Mouse (Mus musculus): ENCODE measurements around the gene Dcp1a. TPM values are rescaled to one million over a fixed set of nuclear protein-coding genes. Genes with fewer than 3 reads are reported as not detected.

The Dcp1a gene
- total and polyA plus RNA-seq, 3 experiments: 18.3 to 26.9 (median 20.1) TPM

GRCm38 (mm10) chr14:30557730-30558129 is 78.4 kb downstream of the Dcp1a start:
- in situ Hi-C loops (cut with MboI; ENCODE audit: low pct_ligation_motif_present, low pct_unique_long_range_greater_than_20kb, low sequenced_read_pairs): no loop called here
- H3K79me2 ChIP-seq (replicated peaks; ENCODE audit: control insufficient read depth, extremely low read depth, insufficient read depth, poor library complexity, severe bottlenecking): peaks cover 51% of the 10 kb centered on the region
- H3K4me2 ChIP-seq (ENCODE audit: insufficient read depth, low read depth, poor library complexity, severe bottlenecking): no peak overlapping the region
- no peak overlapping the region for H3K27ac ChIP-seq (ENCODE audit: insufficient read depth, low read depth)
- no peak for DNase-seq (ENCODE audit: extremely low read depth)
- H3K9ac ChIP-seq (ENCODE audit: insufficient read depth, low read depth): no peak overlapping the region
- H3K4me3 ChIP-seq (replicated peaks in 1 of 3; ENCODE audit: low read depth in 2 of 3, low read length in 2 of 3, poor library complexity in 1 of 3): no peak overlapping the region
- no peak for TF ChIP-seq HCFC1 (IDR thresholded peaks at IDR 0.05; ENCODE audit: low read depth, low read length)
- no peak for TF ChIP-seq MEF2A (IDR thresholded peaks at IDR 0.05; ENCODE audit: borderline replicate concordance, low read depth, low read length)
- no peak for TF ChIP-seq MXI1 (IDR thresholded peaks at IDR 0.05; ENCODE audit: low read depth, low read length)
- no peak for TF ChIP-seq RCOR1 (conservative IDR thresholded peaks at IDR 0.05; ENCODE audit: low read depth, low read length)
- TF ChIP-seq UBTF (IDR thresholded peaks at IDR 0.05; ENCODE audit: low read depth, low read length): no peak
- H3K36me3 ChIP-seq (replicated peaks in 1 of 2; ENCODE audit: control insufficient read depth in 1 of 2, insufficient read depth in 1 of 2, low read length in 1 of 2): peaks cover 50 to 94% of the 10 kb centered on the region in 2 experiments
- dilution Hi-C loops (cut with MboI; ENCODE audit: extremely low pct_ligation_motif_present, extremely low pct_unique_long_range_greater_than_20kb, low sequenced_read_pairs): no loop called here
- H3K9me3 ChIP-seq (replicated peaks; ENCODE audit: low read length): no peaks in the 10 kb centered on the region
- H3K4me1 ChIP-seq (ENCODE audit: control insufficient read depth in 1 of 2, insufficient read depth in 2 of 2): peaks cover 4 to 48% of the 10 kb centered on the region in 2 experiments
- no peaks in the 10 kb centered on the region for H3K27me3 ChIP-seq (replicated peaks)

GRCm38 (mm10) chr14:30559321-30559850 is 80.1 kb downstream of the Dcp1a start:
- H3K79me2 ChIP-seq (replicated peaks; ENCODE audit: control insufficient read depth, extremely low read depth, insufficient read depth, poor library complexity, severe bottlenecking): peaks cover 35% of the 10 kb centered on the region
- no peak overlapping the region for H3K4me3 ChIP-seq (replicated peaks in 1 of 3; ENCODE audit: low read depth in 2 of 3, low read length in 2 of 3, poor library complexity in 1 of 3)
- H3K4me2 ChIP-seq (ENCODE audit: insufficient read depth, low read depth, poor library complexity, severe bottlenecking): no peak overlapping the region
- in situ Hi-C loops (cut with MboI; ENCODE audit: low pct_ligation_motif_present, low pct_unique_long_range_greater_than_20kb, low sequenced_read_pairs): no loop called here
- H3K27me3 ChIP-seq (replicated peaks): no peaks in the 10 kb centered on the region
- H3K9ac ChIP-seq (ENCODE audit: insufficient read depth, low read depth): no peak overlapping the region
- DNase-seq (ENCODE audit: extremely low read depth): no peak
- peaks cover 4 to 44% of the 10 kb centered on the region in 2 experiments for H3K4me1 ChIP-seq (ENCODE audit: control insufficient read depth in 1 of 2, insufficient read depth in 2 of 2)
- no peaks in the 10 kb centered on the region for H3K9me3 ChIP-seq (replicated peaks; ENCODE audit: low read length)
- dilution Hi-C loops (cut with MboI; ENCODE audit: extremely low pct_ligation_motif_present, extremely low pct_unique_long_range_greater_than_20kb, low sequenced_read_pairs): no loop called here
- H3K27ac ChIP-seq (ENCODE audit: insufficient read depth, low read depth): no peak overlapping the region
- TF ChIP-seq POLR2AphosphoS2 (IDR thresholded peaks at IDR 0.05; ENCODE audit: low read depth, low read length): no peak
- TF ChIP-seq SMC3 (IDR thresholded peaks at IDR 0.05; ENCODE audit: low read depth, low read length): no peak
- TF ChIP-seq ZMIZ1 (IDR thresholded peaks at IDR 0.05; ENCODE audit: low read depth, low read length): no peak
- peaks cover 50 to 93% of the 10 kb centered on the region in 2 experiments for H3K36me3 ChIP-seq (replicated peaks in 1 of 2; ENCODE audit: control insufficient read depth in 1 of 2, insufficient read depth in 1 of 2, low read length in 1 of 2)

- Histone ChIP-seq H3K4me2 (ENCODE audit: insufficient read depth, low read depth, poor library complexity, severe bottlenecking) (no peak overlapping the region), H3K4me3 (replicated peaks in 1 of 3; ENCODE audit: low read depth in 2 of 3, low read length in 2 of 3, poor library complexity in 1 of 3) (no peak overlapping the region), H3K4me1 (ENCODE audit: control insufficient read depth in 1 of 2, insufficient read depth in 2 of 2) (peaks cover 4 to 38% of the 10 kb centered on the region in 2 experiments), H3K9me3 (replicated peaks; ENCODE audit: low read length) (no peaks in the 10 kb centered on the region), H3K27ac (ENCODE audit: insufficient read depth, low read depth) (no peak overlapping the region), H3K27me3 (replicated peaks) (no peaks in the 10 kb centered on the region), H3K9ac (ENCODE audit: insufficient read depth, low read depth) (no peak overlapping the region), H3K36me3 (replicated peaks in 1 of 2; ENCODE audit: control insufficient read depth in 1 of 2, insufficient read depth in 1 of 2, low read length in 1 of 2) (peaks cover 65 to 94% of the 10 kb centered on the region in 2 experiments), H3K79me2 (replicated peaks; ENCODE audit: control insufficient read depth, extremely low read depth, insufficient read depth, poor library complexity, severe bottlenecking) (peaks cover 19% of the 10 kb centered on the region)
- TF ChIP-seq GABPA (IDR thresholded peaks at IDR 0.05; ENCODE audit: insufficient replicate concordance, low read depth, low read length) (no peak), ELF1 (IDR thresholded peaks at IDR 0.05; ENCODE audit: low read depth, low read length) (no peak), RAD21 (IDR thresholded peaks at IDR 0.05; ENCODE audit: low read depth, low read length) (no peak), POLR2AphosphoS2 (IDR thresholded peaks at IDR 0.05; ENCODE audit: low read depth, low read length) (no peak), POLR2A (IDR thresholded peaks at IDR 0.05; ENCODE audit: low read depth, low read length) (no peak), MEF2A (IDR thresholded peaks at IDR 0.05; ENCODE audit: borderline replicate concordance, low read depth, low read length) (no peak), MAX (IDR thresholded peaks at IDR 0.05; ENCODE audit: low read length) (no peak), RCOR1 (conservative IDR thresholded peaks at IDR 0.05; ENCODE audit: low read depth, low read length) (no peak), CTCF (conservative IDR thresholded peaks at IDR 0.05 in 1 of 2, IDR thresholded peaks at IDR 0.05 in 1 of 2; ENCODE audit: low read depth in 2 of 2, low read length in 2 of 2) (no peak)
- dilution Hi-C loops (cut with MboI; ENCODE audit: extremely low pct_ligation_motif_present, extremely low pct_unique_long_range_greater_than_20kb, low sequenced_read_pairs) (no loop called here), in situ Hi-C loops (cut with MboI; ENCODE audit: low pct_ligation_motif_present, low pct_unique_long_range_greater_than_20kb, low sequenced_read_pairs) (no loop called here)
- DNase-seq (ENCODE audit: extremely low read depth): no peak
These were observed 81.6 kb downstream of the Dcp1a start for GRCm38 (mm10) chr14:30560803-30561389.
